Mouse (Mus musculus): Measurements from ENCODE around the gene Nf2.

Gene Nf2

DNA sequence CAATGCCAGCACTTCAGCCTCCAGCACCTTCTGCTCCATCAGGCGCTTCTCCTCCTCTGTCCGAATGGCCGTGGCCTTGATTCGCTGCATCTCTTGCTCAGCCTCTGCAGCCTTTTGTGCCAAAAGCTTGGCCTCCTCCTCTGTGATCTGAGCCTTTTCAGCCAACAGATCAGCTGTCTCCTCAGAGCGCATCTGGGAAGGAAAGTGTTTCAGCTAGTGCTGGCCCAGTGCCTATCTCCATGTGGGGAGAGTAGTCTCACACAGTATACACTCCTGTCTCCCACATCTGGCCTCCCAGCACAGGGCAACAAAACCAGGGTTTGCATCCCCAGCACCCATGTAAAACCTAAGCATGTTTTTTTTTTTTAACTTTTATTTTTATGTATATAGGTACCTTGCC lies 59.6 kb downstream of the Nf2 start:
- no peak for DNase-seq

DNA sequence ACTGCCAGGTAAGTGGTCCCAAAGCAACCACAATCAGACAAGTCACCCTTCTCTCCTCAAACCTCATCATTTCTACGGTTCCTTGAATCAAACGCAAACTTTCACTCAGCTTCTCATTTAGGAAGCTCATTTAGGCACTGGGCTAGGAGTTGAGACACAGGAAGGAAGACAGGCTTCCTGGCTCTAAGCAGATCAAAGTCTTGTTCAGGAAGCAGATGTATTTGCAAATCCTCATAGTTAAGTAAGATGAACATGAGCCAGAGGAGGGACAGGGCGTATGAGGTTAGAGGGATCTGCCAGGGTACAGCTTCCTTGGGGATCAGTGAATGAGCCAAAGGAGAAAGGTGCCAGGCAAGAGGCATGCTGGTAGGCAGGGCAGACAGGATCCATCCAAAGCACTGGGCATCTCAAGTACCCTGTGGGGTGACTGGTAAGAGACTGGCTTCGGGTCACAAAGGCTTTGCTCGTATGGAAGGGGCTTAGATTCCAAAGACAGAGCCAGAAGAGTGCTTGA lies 64.7 kb downstream of the Nf2 start:
- DNase-seq, result no peak

DNA sequence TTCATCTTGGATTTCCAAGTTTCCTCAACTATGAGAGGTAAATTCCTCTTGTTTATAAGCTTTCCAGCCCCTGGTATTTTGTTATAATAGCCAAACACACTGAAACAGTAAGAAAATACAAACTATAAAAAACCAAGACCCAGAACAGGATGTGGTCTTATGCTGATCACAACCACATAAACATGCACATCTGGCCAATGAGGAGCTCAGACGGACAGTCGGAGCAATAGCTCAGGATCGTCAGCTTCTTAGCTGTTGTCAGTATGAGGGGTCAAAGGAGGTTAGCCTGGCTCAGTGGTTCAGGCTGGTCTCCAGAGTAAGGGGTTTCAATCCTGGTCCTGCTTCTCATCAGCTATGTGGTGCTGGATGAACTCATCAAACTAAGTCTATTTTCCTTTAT lies 66.2 kb downstream of the Nf2 start:
- no peak for DNase-seq

DNA sequence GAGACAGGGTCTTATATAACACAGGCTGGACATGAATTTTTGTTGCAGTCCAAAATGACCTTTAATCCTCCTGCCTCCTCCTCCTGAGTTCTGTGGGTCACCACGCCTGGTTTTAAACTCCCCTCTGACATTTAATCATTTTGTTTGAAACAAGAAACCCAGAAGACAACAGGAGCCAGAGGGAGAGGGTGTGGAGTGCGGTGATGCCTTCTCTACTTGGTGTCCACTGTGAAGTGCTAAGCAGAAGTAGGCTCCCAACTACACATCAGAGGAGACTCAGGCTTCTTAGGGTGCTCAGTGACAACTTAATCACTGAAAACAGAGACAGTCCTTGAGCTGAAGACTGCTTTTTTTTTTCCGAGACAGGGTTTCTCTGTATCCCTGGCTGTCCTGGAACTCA lies 68.4 kb downstream of the Nf2 start:
- DNase-seq, result no peak

DNA sequence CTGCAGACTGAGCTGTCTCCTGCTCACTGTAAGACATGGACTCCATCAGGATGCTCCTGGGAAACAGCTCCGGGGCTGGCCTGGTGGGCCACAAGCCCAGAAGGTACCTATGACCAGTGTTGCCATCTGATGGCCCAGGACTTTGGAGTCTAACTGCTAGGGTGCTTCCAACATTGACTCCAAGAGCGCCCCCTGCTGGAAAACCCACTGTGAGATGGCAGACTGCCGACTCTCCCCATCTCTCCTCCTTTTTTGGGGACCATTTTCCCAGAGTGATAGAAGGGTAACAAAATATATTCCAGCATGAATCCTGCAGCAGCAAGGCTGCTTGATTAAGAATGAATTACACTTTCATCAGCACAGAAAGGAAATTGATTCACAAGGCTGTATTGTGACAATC lies 76.4 kb downstream of the Nf2 start:
- peak; percentile 75 to 78 for DNase-seq

DNA sequence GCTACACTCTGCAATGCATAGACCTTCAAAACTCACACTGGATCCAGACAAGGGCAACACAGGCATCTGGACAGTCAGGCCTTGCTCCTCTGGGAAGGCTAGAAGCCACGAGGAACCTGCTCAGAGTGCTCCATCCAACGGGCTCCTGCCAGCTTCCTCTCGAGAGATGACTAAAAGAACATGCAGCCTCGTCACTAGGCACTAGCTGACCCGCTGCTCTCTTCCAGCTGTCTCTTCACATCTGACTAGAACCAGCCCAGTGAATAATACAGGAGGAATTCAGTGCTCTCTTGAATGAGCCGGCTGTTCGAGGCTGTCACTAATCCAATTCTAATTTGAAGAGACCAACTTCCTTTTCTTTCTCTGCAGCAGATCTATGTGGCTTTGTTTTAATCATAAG lies 77.6 kb downstream of the Nf2 start:
- no peak for DNase-seq

DNA sequence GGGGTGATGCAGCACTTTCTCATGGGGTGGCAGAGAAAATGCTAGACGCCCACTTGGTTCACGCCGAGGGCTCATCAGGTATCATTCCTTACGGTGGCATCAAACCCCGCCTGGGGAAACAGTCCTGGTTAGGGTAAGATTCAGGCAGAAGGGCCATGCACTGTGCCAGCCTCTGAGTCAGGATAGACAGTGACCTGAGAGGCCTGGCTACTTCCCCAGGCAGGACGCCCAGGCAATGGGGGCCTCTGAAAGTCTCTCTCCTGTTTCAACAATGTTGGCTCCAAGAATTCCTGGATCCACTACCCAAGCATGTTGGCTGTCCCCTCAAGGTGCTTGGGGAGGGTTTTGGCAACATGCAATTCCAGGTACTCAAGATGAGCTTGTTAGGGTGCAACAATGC lies 79.5 kb downstream of the Nf2 start:
- no peak for DNase-seq

DNA sequence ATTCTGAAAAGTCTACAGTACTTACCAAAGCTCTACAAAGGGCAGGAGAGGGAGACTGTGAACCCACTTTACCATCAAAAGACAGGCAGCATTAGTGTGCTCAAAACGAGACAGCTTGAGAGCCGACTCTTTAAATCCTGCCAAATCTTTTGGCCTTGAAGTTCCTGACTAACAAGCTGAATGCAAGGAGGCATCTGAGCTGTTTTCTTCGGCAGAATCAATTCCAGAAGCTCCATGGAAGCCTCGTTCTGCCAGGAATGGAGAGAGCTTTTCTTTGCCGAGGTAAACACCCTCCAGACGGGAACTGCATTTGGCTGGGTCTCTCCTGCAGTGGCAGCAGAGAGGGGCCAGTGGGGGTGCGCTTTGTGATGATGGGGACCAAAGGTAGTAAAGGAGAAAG lies 80.0 kb downstream of the Nf2 start:
- no peak for DNase-seq

DNA sequence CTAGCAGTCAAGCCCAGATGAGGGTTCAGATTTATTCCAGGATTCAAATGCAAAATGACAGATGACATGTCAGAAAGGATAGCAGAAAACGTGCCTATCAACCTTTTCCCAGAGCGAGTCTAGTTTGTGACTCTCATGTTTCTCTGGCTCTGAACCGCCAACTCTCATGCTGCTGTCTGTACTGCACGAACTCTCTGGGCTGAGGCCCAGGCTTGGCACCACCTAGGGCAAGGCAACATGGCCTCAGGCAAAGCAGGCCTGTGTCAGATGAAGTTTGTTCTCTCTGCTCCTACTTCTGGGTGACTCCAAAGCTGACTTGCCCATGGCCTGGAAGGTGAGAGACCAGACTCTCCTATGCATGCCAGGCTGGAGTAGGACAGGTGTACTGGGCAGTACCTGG lies 80.9 kb downstream of the Nf2 start:
- no peak for DNase-seq

DNA sequence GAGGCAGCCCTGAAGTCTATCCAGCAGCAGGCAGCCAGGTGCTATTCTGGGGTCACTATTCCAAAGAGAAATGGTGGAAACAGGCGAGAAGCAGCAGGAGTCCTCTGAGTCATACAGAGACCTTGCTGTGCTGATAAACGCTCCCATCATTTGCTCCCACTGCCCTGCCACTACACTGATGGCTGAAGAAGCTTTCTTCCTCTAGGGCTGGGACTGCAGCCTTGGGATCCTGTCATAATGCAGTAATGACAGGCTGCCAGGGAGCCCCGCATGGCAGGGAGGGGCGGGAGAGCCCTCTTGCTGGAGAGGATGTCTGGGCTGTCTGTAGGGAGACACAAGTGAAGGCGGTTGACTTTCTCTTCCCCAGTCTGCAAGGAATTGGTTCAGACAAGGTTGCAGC lies 84.9 kb downstream of the Nf2 start:
- no peak for DNase-seq

DNA sequence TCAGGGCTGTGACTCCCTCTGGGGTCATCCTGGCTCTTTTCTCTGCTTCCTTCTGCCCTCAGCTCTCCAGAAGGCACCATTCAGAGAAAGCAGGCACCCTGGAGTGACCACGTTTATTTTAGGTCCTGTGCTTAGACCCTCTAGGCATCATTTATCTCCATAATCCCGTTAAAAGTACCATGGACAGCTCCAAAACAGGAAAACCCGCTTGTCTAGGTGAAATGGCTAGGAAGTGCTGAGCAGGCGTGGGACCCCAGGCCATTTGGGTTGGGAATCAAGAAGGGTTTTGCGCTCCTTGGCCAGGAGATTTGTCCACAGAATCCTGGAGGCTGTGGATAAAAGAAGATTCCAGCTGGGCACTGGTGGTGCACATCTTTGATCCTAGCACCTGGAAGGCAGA lies 85.7 kb downstream of the Nf2 start:
- no peak for DNase-seq

DNA sequence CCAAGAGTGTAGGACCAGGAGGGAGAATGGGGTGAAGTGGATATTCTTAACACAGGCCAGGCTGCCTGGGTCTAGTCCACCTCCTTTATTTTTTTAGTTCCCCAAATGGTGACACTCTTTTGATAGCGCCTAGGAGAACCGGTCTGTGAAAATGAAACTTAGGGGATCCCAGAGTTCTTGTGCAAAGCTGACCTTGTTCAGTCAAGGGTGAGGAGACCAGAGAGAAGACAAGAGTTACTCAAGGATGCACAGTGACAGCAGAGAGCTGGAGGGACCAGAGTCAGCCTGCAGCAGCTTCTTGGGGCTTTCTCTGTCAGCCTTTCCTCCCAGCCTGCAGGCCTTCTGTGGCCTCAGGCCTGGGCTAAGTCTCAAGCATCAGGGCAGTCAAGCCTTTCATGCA lies 86.8 kb downstream of the Nf2 start:
- DNase-seq, result no peak

DNA sequence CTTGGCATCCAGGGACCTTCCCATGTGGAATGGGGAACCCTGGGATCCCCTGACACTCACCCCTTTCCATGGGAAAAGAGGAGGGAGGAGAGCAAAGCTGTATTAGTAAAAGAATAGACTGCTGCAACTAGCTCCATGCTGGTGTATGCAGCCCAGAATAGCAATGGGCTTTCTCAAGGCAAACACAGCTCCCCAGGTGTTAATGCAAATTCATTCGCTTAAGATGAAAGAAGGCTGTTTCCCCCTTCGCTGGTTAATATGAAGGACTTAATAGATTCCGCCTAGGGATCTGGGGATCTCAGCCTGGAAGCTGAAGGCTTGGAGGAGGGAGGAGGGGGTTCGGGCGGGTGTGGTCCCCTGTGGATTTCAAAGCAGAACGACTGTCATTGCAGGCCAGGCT lies 87.3 kb downstream of the Nf2 start:
- no peak for DNase-seq

DNA sequence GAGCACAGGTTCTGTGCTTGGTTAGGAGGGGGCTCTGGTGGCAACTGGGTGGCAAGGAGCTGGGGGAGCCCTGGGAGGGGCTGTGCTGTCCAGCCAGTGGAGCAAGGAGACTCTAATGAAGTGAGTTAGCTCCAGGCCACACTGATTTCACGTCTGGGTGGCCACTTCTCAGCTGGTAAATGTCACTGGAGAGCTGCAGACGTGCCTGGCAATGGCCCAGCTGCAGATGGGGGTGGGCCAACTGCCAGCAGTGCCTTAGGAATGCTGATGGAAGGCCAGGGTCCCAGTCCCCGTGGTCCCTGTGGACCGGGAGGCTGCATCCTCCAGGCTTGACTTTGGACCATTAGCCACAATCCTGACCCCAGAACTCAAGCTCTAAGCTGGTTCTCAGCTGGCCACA lies 88.9 kb downstream of the Nf2 start:
- no peak for DNase-seq

DNA sequence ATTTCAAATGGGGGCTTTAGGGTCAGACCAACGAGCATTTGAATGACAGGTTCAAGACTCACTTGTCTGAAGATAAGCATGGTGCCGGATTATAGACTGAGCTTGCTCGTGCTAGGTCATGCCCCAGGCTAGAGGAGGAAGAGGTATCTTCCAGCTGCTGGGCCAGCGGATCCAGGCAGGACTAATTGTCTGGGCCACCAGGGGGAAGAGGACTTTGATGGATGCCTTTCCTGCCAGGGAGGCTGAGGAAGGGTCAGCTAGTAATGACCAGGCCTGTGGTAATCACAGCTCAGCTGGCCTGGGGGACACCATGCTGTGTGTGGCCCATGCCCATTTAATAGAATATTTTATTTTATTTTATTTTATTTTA lies 91.6 kb downstream of the Nf2 start:
- no peak for DNase-seq

DNA sequence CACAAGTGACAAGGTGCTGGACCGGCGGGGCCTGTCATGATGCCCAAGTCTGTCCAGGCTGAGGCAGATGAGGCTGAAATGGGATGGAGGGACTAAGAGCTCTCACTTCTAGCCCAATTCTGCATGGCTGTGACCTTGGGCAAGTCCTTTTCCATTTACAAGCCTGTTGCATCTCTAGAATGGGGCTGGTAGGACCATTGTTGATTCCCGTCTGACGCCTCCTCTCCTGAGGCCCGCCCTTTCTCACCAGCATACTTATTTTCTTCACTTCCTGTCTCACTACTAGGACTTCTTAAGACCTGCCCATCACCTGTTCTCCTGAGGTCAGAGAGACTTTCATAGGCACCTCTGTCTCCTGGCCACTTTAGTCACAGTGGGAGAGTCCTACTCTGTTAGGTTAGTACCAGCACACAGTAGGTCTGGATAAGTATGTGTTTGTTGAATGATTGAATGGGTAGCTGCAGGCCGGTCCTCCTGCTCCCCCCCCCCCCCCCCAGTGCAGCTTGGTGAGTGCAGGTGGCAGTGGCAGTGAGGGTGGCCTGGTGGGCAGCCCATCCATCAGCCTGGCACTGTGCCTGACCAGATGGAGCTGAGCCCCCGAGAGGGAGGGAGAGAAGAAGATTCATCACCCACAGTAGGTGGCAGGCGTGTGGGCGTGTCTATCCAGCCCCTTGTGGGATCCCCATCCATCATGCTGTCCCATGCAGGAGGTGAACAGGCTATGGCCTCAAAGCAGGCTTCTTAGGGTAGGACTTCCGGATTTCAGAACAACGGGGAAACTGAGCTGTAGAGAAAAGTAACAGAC lies 92.2 kb downstream of the Nf2 start:
- DNase-seq, result no peak

DNA sequence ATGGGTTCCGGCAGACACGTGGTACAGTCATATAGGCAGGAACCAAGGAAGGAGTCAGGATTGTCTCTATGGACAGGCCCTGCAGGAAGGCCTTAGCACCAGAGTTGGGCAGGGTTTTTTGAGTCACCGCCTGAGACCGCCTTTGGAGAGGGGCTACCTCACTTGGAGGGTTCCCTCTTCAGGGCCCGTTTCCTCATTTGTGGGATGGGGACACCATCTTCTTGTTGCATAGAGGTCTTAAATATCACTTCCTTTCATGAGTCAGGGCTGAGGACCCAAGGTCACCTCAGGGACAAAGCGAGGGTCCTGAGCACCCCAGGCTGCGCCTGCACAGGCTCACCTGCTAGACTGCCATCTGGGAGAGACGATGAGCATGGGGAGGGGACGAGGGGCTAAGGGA lies 92.9 kb downstream of the Nf2 start:
- DNase-seq, result no peak

DNA sequence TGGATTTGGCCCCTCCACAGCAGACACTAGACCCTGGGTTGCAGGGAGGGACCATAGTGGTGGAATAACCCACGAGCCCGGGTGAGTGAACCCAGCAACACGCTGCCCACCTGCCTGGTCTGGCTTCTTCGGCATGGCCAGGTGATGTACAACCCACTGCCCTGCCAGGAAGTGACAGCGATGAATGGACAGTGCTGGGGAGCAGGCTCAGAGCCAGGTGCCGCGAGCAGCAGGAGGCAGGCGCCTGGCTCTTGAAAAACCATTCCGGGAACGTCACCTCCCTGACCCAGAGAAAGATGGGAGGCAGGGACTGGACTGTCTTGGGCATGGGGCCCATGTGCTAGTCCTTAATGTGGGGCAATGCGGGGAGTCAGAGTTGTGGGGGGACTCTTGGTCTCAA lies 94.5 kb downstream of the Nf2 start:
- DNase-seq, result no peak

DNA sequence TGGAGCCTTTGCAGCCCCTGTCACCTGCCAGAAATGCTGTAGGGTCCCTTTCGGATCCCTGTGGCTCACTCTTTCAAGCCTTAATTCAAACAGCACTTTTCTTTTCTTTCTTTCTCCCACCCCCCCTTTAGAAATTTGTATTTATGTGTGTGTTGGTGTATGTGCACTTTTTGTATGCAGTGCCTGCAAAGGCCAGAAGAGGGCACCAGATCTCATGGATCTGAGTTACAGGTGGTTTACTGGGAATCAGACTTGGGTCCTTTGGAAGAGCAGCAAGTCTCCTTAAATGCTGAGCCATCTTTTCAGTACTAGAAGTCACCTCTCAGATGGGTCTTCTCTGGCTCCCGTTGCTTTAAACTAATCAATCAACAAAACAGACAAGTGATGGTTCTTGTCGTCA lies 95.3 kb downstream of the Nf2 start:
- no peak for DNase-seq

DNA sequence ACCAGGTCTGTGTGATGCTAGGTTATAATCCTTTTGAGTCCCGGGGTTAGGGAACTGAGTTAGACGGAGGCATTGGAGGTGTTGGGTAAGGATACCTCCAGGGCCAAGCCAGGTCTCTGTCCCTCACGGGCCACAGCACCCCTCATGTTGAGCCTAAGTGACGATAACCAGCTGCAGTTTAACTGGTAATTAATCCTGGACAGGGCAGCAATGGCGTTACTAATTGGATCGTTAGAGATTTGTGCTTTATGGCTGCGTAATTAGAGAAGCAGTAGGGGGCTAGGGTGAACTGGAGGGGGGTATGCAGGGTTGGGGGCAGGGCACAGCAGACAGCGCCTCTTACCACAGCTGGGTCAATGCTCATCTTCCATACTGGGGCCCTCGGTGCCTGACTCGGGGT lies 96.5 kb downstream of the Nf2 start:
- no peak for DNase-seq

DNA sequence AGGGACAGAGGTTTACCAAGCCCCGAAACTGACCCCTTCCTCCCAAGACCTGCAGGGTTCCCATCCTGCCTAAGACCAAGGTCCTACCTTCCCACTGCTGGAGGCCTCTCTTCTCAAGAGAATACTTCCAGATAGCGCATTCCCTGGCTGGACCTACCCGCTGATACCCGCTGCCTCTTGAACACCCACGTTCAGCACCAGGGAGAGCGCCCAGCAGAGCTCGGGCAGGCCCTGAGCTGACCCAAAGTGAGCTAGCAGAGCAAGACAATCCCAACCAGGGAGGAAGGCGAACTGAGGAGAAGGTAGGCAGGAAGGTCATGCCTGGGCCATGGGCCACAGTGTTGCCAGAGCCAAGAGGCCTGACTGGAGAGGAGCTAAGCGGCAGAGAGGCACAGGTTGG lies 99.1 kb downstream of the Nf2 start:
- peak; percentile 35 to 36 for DNase-seq

DNA sequence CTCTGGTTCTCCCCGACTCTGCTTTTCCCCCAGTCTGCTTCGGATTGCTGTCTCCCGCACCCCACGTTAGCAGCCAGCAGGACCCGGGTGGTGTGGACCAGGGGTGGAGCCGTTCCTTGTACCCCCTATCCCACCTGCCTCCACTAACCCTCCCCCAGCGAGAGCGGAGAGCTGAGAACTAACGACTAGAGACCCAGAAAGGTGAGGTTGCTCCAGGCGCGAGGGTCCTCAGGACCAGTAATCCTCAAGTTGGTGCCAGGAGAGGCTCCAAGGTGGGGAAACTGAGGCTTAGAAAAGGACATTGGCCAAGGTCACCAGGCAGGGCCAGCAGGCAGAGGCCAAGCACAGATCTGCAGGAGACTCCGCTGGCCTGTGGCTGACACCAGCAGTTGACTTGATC lies 102.1 kb downstream of the Nf2 start:
- no peak for DNase-seq

DNA sequence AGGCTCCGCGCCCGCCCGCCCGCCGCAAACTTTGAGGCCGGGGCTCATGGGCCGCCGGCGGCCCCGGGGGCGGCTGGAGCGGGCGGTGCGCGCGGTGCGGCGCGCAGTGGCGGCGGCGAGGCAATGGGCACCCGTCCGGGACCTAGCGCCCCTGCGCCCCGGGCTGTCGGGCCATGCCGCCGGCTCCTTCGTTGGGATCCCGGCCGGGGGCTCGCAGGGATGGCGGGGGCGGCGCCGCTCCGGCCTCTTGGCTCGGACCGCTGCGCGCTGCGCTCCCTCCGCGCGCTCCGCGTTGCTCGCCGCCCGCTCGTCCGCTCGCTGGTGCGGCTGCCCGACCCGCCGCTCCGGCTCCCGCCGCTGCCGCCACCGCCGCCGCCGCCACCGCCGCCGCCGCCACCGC lies 102.6 kb downstream of the Nf2 start, which contains the start of gene Cabp7:
Gene Cabp7, minus strand, starts transcription at position 46 of the 400 bp plus-strand sequence.
- no peak for DNase-seq

DNA sequence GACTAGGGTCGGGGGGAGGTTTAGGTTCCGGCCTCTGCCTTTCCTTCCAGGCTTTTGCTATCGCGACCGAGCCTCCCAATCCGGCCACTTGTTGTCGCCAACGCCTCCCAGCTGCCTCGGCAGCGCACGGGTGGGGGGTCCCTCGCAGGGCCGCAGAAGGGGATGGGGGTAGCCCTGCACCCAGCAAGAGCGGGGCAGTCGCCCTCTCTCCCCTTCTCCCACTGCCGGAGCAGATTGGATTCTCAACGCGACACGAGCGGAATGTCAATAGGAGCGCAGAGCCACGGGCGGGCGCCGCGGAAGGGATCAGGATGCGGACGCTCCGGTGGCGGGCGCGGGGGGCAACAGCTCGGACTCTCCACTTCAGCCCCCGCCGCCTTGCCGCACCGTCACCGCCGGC lies 103.4 kb downstream of the Nf2 start:
- DNase-seq, result no peak

DNA sequence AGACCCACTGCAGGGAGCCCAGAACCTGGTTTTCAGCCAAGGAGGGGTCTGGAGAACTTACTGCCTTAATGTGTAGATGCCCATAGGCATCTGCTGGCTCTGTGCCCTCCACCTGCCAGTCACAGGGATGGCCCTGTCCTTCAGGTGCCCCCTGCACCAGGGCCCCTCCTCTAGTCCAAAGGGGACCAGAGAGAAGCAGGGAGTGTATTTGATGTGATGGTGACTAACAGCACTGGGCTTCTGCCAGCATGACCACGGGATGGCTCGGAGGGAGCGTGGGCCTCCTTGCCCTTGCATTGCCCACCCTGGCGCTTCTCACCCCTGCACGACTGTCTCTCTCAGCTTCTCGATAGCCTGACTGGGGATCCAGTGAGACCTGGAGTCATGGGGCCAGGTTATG lies 104.6 kb downstream of the Nf2 start:
- DNase-seq, result no peak

Measured in B cell, adult 2 months (primary cell).